Mouse (Mus musculus): Measurements from ENCODE around the gene D3Ertd254e.
"Not testable (repeated sequence)": the region's sequence is repeated elsewhere in the genome, so short reads cannot be mapped to it uniquely, and the experiment has no call there.

The D3Ertd254e gene

GRCm38 (mm10) chr3:36150934-36151686, at the start of gene D3Ertd254e:
D3Ertd254e (plus strand) TSS chr3:36151017.
- DNase-seq, result peak; percentile 89 to 94

DNA sequence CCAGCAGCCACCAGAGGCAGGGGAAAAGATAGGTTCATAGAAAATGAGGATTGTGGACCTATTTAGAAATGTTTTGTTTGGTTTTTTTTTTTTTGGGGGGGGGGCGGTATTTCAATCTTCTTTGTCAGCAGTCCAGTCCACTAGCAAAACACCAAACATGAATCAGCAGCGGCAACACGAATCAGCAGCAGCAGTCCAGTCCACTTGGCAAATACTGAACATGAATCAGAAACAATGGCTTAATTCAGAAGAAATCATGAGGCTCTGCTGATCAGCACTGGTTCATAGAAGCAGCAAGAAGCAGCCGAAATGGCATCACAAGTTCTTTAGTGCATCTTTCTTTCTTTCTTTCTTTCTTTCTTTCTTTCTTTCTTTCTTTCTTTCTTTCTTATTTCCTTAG, 34.7 kb upstream of the D3Ertd254e start:
- no peak for DNase-seq

DNA sequence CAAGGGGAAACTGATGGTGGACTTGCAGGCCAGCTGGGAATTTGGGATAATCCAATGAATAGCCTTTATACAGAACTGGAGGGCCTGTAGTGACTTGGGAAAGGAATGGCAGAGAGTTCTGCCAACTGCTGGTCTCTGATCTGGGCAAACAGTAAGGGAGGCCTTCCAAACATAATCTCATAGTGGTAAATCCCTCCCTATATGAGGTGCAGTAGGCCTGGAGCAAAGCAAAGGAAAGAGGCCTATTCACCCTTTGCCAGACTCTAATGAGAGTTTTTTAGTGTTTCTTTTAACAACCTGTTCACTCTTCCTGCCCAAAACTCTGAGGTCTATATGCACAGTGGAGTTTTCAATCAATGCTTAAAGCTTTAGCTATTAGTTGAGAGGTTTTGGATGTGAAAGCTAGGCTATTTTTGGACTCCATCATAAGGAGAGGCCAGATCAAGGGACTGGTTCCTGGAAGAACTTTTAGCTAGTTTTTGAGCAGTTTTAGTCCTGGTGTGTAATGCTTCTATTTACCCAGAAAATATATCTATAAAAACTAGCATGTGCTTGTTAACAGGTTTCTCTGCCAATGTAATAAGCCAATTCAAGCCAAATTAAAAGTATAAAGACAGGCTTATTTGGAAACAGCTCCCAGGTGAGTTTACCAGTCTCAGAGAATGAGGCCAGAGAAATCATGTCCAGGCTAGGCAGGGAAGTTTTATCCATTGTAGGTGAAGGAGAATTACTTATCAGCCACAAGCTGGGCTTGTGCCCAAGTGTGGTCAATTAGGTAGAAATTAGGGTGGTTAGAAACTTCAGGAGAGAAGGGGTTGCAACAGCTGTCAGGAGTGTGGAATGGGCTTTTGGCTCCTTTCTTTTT, 30.9 kb upstream of the D3Ertd254e start:
- no peak for DNase-seq

DNA sequence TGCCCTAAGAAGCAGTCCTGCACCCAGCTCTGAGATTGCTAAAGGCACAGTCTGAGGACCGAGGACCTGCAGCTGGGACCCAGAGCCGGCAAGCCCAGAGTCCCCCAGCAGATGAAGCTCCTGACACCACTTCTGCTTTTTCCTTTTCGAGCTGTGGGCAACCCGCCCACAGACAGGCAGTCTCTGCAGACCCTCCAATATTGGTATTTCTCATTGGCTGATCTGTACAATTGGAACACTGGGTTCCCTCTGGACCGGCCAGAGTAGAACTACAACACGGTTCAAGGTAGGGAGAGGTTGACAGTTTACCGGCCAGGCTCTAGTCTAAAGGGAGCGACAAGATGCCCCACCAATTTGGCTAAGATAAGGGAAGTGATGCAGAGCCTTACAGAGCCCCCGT, 24.6 kb upstream of the D3Ertd254e start:
- not testable (repeated sequence) for DNase-seq

- no peak for DNase-seq
Observed at GRCm38 (mm10) chr3:36136152-36136551, 14.7 kb upstream of the D3Ertd254e start.

GRCm38 (mm10) chr3:36137560-36137959, 13.3 kb upstream of the D3Ertd254e start:
- no peak for DNase-seq

- DNase-seq, result no peak
Observed at GRCm38 (mm10) chr3:36138171-36138660, 12.6 kb upstream of the D3Ertd254e start.

GRCm38 (mm10) chr3:36138996-36139395, 11.8 kb upstream of the D3Ertd254e start:
- DNase-seq, result no peak

- DNase-seq, result no peak
Observed at GRCm38 (mm10) chr3:36150537-36150933, 282 bp upstream of the D3Ertd254e start.

DNA sequence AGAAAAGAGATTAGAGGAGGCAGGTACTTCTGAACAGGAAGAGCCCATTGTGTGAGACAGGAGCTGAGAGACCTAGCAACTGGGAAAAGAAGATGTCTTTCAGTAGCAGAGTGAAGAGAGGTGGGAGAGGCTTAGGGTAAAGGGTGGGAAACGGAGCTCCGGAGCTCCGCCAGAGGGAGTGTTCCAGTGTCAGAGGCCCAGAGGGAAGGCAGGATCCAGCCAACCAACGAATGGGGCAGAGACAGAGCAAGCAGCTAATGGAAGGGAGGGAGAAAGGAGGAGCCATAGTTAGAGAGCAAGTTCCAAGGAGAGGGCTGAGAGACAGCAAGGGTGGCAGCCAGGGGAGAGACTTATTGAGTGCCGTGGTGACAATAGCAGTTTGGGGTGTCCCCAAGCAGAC, 4.5 kb downstream of the D3Ertd254e start:
- peak in 1 of 2 experiments; percentile 23 for DNase-seq

GRCm38 (mm10) chr3:36170670-36171210, 19.9 kb downstream of the D3Ertd254e start:
- no peak for DNase-seq

GRCm38 (mm10) chr3:36171348-36171747, 20.5 kb downstream of the D3Ertd254e start:
- no peak for DNase-seq

- no peak for DNase-seq
Observed at GRCm38 (mm10) chr3:36173761-36174160, 22.9 kb downstream of the D3Ertd254e start.

- peak; percentile 75 to 77 for DNase-seq
Observed at GRCm38 (mm10) chr3:36181519-36181918, 30.7 kb downstream of the D3Ertd254e start.

- DNase-seq, result no peak
Observed at GRCm38 (mm10) chr3:36186510-36186909, 35.7 kb downstream of the D3Ertd254e start.

- DNase-seq, result no peak
Observed at GRCm38 (mm10) chr3:36189243-36189642, 38.4 kb downstream of the D3Ertd254e start.

GRCm38 (mm10) chr3:36201098-36201497, 50.3 kb downstream of the D3Ertd254e start:
- DNase-seq, result no peak

DNA sequence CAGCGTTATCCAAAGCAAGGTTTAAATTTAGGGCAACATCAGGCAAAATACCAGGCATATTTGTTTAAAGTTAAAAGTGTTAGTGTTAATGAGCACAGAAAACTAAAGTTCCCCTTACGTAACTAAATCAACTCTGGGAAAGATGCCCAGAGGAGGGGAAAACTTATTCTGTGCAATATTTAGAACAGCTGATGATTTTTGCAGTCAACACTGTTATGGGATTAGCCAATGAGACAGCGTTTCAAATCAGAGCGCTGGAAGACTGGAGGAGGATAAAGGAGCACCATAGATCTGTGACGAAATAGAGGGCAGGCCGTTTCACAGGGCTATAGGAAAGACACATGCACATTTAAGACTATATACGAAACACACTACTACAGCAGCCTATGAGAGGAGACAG, 52.1 kb downstream of the D3Ertd254e start:
- no peak for DNase-seq

- peak in 1 of 2 experiments; percentile 26 for DNase-seq
Observed at GRCm38 (mm10) chr3:36207520-36208264, 56.9 kb downstream of the D3Ertd254e start.

DNA sequence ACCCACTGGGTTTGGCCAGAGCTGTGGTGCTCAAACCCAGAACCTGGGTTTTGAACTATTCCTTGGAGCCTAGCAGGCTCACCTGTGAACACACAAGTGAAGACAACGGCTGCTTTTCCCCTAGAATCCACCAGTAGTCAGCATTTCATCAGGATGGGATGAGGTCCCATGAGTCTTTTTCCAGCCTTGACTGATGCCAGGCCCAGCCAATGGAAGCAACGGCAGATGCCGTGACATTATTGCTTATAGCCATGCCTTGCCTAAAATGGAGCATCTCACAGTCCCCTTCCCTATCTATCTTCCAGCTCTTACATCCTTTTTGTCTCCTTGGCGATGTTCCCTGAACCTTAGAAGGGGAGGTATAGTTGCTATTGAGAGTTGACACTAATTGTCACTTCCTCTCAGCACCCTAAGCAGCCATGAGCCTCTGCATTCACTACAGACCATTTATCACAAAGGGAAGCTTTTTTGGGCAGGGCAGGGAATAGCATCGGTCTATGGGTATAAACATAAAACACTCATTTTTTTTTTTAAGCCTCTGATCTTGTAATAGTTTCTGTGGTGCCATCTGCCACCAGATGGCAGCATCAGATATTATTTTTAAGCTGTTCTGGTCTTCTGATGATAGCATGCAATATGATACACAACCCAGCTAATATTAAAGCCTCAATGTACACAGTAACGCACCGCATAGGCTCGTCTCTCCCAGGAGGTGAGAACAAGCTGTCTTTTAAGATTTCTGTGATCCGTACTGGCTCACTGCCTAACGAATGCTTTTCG, 59.1 kb downstream of the D3Ertd254e start:
- peak; percentile 50 to 61 for DNase-seq

DNA sequence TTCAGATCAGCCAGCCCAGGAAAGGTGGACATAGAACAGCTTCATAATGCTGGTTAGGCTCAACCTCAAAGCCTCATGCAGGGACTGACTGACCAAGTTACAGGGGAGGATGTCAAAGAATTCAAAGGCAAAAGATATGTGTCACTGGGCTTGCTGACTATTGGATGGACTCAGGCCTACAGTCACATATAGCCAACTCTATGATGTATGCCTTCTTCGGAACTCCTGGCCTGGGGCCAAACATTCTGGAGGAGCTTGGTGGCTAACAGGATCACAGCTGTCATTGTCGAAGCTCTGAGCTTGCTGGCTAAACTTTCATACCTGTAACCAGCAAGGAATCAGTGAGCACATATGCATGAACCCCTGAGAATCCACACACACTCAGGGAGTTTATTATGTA, 60.1 kb downstream of the D3Ertd254e start:
- DNase-seq, result peak; percentile 19 to 30

DNA sequence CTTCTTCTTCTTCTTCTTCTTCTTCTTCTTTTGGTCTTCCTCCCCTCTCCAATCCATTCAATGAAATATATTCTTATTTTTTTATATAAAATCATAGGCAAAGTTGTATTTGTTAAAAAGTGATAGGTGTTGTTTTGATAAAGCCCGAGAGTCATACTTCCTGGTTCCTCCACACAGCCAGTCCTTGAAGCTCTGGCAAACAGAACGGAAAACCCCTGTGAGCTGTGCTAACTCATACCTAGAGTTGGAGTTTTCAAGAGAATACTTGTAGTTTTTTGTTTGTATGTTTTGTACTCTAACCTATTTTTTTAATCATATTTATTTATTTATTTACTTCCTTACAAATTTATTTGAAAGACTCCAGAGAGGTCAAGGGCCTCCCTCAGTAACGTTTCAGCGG, 61.9 kb downstream of the D3Ertd254e start:
- DNase-seq, result no peak
